Mouse (Mus musculus): ENCODE measurements around the gene Hist2h3b. TPM values are rescaled to one million over a fixed set of nuclear protein-coding genes. Genes with fewer than 3 reads are reported as not detected.

The Hist2h3b gene
- not detected for polyA plus RNA-seq (2014; fragmentation: Illumina TruSeq; extraction: RNeasy Lipid Tissue Mini Kit (QIAGEN cat#74804); ENCODE audit: low read depth, low replicate concordance)

GRCm38 (mm10) chr3:96268051-96268775 is at the start of gene Hist2h3b:
TSS of gene Hist2h3b (plus strand) at chr3:96268654.

GRCm38 (mm10) chr3:96219661-96220130 is 48.8 kb upstream of the Hist2h3b start, which contains the start of the genes Bola1 and Hist2h2ab:
TSS of gene Bola1 (minus strand) at chr3:96219709.
TSS of gene Hist2h2ab (plus strand) at chr3:96219865.

DNA sequence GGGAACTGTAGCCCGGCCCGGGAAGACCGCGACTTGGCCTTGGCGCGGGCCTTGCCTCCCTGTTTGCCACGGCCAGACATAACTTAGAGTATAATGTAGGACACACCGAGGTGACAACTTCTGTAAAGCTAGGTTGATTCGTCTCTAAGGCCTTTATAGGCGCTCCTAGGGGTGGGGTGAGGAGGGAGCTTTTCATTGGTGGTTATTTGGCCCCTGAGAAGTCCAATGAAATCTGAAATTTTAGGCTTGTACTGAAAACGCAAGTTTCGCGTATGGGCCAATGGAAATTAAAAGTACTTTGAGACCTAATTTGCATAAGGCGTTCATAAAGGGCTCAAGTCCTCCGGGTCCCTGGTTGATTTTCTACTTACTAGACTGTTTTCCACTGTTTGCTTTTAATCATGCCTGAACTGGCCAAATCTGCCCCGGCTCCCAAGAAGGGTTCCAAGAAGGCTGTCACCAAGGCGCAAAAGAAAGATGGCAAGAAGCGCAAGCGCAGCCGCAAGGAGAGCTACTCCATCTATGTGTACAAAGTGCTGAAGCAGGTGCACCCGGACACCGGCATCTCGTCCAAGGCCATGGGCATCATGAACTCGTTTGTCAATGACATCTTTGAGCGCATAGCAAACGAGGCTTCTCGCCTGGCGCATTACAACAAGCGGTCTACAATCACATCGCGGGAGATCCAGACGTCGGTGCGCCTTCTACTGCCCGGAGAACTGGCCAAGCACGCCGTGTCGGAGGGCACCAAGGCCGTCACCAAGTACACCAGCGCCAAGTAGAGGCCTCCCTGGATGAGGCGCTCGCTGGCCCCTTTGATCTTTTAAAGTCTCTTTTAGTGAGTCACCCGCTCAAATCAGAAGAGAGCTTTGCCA is 47.5 kb upstream of the Hist2h3b start, which contains the start of the genes Hist2h2ac and Hist2h2be:
Hist2h2ac (minus strand) TSS at position 116 of the 875 bp plus-strand sequence.
Hist2h2be (plus strand) TSS at position 355 of the 875 bp plus-strand sequence.

GRCm38 (mm10) chr3:96238954-96239793 is 29.3 kb upstream of the Hist2h3b start, which contains the start of gene Hist2h3c2:
TSS of gene Hist2h3c2 (minus strand) at chr3:96239127.

DNA sequence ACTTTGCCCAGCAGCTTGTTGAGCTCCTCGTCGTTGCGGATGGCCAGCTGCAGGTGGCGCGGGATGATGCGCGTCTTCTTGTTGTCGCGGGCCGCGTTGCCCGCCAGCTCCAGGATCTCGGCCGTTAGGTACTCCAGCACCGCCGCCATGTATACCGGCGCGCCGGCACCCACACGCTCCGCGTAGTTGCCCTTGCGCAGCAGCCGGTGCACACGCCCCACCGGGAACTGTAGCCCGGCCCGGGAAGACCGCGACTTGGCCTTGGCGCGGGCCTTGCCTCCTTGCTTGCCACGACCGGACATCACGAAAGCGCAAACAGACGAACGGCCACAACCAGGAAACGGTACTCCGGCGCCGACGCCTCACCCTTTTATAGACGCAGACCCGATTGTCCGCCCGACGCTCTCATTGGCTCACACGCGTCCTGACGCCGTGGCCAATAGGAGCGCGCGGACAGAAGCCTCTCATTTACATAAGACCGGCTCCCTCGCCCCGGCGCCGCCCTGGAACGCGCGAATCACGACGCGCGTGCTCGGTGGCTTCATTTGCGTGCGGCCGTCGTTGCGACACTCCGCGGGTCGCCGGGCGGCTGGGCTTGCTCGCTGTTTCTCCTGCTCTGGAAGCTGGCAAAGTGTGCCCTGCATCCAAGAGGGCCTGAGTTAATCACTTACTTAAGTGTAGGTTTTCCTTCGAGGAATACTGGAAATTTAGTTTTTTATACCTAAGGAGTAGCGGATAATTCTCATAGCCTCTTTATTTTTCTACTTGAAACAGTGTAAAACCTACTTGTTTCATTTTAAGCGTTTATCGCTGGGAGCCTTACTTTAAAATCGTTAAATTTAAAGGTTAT is 28.3 kb upstream of the Hist2h3b start, which contains the start of gene Hist2h2aa2:
Hist2h2aa2 (minus strand) TSS at position 328 of the 850 bp plus-strand sequence.

GRCm38 (mm10) chr3:96245003-96245886 is 23.2 kb upstream of the Hist2h3b start, which contains the start of gene Hist2h2aa1:
TSS of gene Hist2h2aa1 (plus strand) at chr3:96245497.

DNA sequence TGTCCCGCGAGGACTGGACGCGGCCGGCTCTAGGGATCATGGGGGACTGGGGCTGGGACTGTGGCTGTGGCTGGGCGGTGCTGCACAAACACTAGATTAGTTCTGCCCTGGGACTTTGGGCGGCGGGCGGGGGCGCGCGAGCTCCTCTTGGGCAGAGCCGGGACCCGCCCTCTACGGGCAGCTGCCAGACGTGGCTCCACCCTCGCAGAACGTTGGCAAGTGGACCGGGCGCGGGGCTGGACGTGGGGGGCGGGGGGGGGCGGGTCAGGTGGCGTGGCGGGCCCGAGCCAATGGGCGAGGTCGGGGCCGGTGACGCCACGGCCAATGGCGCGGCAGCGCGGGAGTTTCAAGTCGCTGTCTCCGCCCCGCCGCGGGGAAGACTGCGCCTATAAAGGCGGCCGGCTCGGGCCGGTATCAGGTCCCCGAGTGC is 22.0 kb upstream of the Hist2h3b start, which contains the start of gene Hist2h3c1:
Hist2h3c1 (plus strand) TSS at position 259 of the 430 bp plus-strand sequence.

GRCm38 (mm10) chr3:96262979-96263550 is 5.4 kb upstream of the Hist2h3b start, which contains the start of gene Hist2h4:
TSS of gene Hist2h4 (minus strand) at chr3:96263311.

DNA sequence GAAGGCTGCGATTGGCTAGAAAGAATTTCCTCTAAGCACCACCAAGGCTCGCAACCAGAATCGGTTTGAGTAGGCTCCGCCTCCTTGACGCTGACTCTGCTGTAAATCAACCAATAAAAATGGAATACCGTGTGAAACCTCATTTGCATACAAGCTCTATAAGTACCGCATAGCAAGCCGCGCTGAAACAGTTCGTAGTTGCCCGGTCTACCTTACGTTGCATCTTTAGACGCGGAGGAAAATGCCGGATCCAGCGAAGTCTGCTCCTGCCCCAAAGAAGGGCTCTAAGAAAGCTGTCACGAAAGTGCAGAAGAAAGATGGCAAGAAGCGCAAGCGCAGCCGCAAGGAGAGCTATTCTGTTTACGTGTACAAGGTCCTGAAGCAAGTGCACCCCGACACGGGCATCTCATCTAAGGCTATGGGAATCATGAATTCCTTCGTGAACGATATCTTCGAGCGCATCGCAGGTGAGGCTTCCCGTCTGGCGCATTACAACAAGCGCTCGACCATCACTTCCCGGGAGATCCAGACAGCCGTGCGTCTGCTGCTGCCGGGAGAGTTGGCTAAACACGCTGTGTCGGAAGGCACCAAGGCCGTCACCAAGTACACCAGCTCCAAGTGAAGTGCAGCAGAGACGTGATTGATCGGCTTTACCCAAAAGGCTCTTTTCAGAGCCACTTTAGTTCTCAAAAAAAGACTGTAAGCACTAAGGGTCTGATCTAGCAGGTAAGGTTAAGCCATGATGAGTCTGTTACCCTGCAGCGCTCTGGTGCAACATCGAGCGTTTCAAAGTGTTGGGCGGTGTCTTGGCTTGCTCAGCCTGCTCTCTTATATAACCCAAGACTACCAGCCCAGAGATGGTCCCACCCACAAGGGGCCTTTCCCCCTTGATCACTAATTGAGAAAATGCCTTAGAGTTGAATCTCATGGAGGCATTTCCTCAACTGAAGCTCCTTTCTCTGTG is 1.3 kb downstream of the Hist2h3b start, which contains the start of gene Hist2h2bb:
Hist2h2bb (plus strand) TSS at position 242 of the 964 bp plus-strand sequence.

DNA sequence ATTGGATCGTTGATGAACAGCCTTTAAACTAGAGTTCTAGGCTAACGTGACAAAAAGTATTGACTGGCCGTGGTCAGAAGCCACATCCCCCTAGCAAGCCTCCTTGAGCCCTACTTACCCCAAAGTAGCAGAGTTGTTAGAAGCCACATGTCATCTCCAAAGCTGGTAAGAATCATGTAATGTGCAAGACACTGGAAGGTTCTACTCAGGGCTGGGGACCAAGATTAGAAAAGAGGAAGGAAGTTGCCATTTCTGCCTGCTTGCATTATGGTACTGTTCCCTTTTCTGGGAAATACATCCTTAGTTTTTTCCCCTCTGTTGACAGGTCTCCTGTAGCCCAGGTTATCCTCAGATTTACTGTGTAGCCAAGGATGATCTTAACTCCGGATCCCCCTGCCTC is 25.3 kb downstream of the Hist2h3b start, which contains the start of gene Fcgr1:
Fcgr1 (minus strand) TSS at position 183 of the 400 bp plus-strand sequence.

Other genes starting within 250 kb of the Hist2h3b start
- gene Vps45, start 210.2 kb upstream of the Hist2h3b start, polyA plus RNA-seq (2014; fragmentation: Illumina TruSeq; extraction: RNeasy Lipid Tissue Mini Kit (QIAGEN cat#74804); ENCODE audit: low read depth, low replicate concordance) = 54.3 TPM
- gene Otud7b, start 164.1 kb upstream of the Hist2h3b start, polyA plus RNA-seq (2014; fragmentation: Illumina TruSeq; extraction: RNeasy Lipid Tissue Mini Kit (QIAGEN cat#74804); ENCODE audit: low read depth, low replicate concordance) = 22.0 TPM
- gene Mtmr11, start 106.7 kb upstream of the Hist2h3b start, polyA plus RNA-seq (2014; fragmentation: Illumina TruSeq; extraction: RNeasy Lipid Tissue Mini Kit (QIAGEN cat#74804); ENCODE audit: low read depth, low replicate concordance) = 21.7 TPM
- 9.6 TPM for gene Sf3b4, start 96.3 kb upstream of the Hist2h3b start, polyA plus RNA-seq (2014; fragmentation: Illumina TruSeq; extraction: RNeasy Lipid Tissue Mini Kit (QIAGEN cat#74804); ENCODE audit: low read depth, low replicate concordance)
- 5.4 TPM for gene Sv2a, start 87.5 kb upstream of the Hist2h3b start, polyA plus RNA-seq (2014; fragmentation: Illumina TruSeq; extraction: RNeasy Lipid Tissue Mini Kit (QIAGEN cat#74804); ENCODE audit: low read depth, low replicate concordance)
- 5.1 TPM for gene Bola1, start 48.9 kb upstream of the Hist2h3b start, polyA plus RNA-seq (2014; fragmentation: Illumina TruSeq; extraction: RNeasy Lipid Tissue Mini Kit (QIAGEN cat#74804); ENCODE audit: low read depth, low replicate concordance)
- gene Hist2h2ab, start 48.8 kb upstream of the Hist2h3b start, polyA plus RNA-seq (2014; fragmentation: Illumina TruSeq; extraction: RNeasy Lipid Tissue Mini Kit (QIAGEN cat#74804); ENCODE audit: low read depth, low replicate concordance) = not detected
- not detected for gene Hist2h2ac, start 47.8 kb upstream of the Hist2h3b start, polyA plus RNA-seq (2014; fragmentation: Illumina TruSeq; extraction: RNeasy Lipid Tissue Mini Kit (QIAGEN cat#74804); ENCODE audit: low read depth, low replicate concordance)
- 15.0 TPM for gene Hist2h2be, start 47.5 kb upstream of the Hist2h3b start, polyA plus RNA-seq (2014; fragmentation: Illumina TruSeq; extraction: RNeasy Lipid Tissue Mini Kit (QIAGEN cat#74804); ENCODE audit: low read depth, low replicate concordance)
- gene Hist2h3c2, start 29.5 kb upstream of the Hist2h3b start, polyA plus RNA-seq (2014; fragmentation: Illumina TruSeq; extraction: RNeasy Lipid Tissue Mini Kit (QIAGEN cat#74804); ENCODE audit: low read depth, low replicate concordance) = 2.3 TPM
- not detected for gene Hist2h2aa2, start 28.4 kb upstream of the Hist2h3b start, polyA plus RNA-seq (2014; fragmentation: Illumina TruSeq; extraction: RNeasy Lipid Tissue Mini Kit (QIAGEN cat#74804); ENCODE audit: low read depth, low replicate concordance)
- gene Hist2h2aa1, start 23.2 kb upstream of the Hist2h3b start, polyA plus RNA-seq (2014; fragmentation: Illumina TruSeq; extraction: RNeasy Lipid Tissue Mini Kit (QIAGEN cat#74804); ENCODE audit: low read depth, low replicate concordance) = not detected
- gene Hist2h3c1, start 22.0 kb upstream of the Hist2h3b start, polyA plus RNA-seq (2014; fragmentation: Illumina TruSeq; extraction: RNeasy Lipid Tissue Mini Kit (QIAGEN cat#74804); ENCODE audit: low read depth, low replicate concordance) = 24.4 TPM
- gene Hist2h4, start 5.3 kb upstream of the Hist2h3b start, polyA plus RNA-seq (2014; fragmentation: Illumina TruSeq; extraction: RNeasy Lipid Tissue Mini Kit (QIAGEN cat#74804); ENCODE audit: low read depth, low replicate concordance) = 0.28 TPM
- gene Hist2h2bb, start 1.1 kb downstream of the Hist2h3b start, polyA plus RNA-seq (2014; fragmentation: Illumina TruSeq; extraction: RNeasy Lipid Tissue Mini Kit (QIAGEN cat#74804); ENCODE audit: low read depth, low replicate concordance) = not detected
- 0.65 TPM for gene Fcgr1, start 25.3 kb downstream of the Hist2h3b start, polyA plus RNA-seq (2014; fragmentation: Illumina TruSeq; extraction: RNeasy Lipid Tissue Mini Kit (QIAGEN cat#74804); ENCODE audit: low read depth, low replicate concordance)
- not detected for gene BC107364, start 183.7 kb downstream of the Hist2h3b start, polyA plus RNA-seq (2014; fragmentation: Illumina TruSeq; extraction: RNeasy Lipid Tissue Mini Kit (QIAGEN cat#74804); ENCODE audit: low read depth, low replicate concordance)